Mouse (Mus musculus): ENCODE measurements around the gene Plagl1. TPM values are rescaled to one million over a fixed set of nuclear protein-coding genes. Genes with fewer than 3 reads are reported as not detected.

The Plagl1 gene
- polyA plus RNA-seq, 1 experiment from 2014 or later, result 204 TPM

DNA sequence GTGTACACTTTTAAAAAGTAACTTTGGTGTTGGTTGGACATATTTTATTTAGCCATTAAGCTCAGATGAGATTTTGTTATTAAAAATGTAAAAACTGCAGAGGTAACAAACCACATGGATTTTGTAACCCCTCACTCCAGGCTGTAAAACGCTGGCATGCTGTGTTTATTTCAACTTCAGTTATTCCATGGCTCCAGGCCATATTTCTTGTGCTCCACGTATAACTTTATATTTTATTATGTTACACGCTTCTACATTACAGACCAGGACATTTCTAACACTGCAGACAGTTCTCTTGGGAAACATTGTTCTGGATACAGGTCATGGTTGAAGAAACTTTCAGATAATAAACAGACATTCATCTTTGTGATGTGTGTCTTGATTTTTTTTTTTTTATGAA, 32.7 kb downstream of the Plagl1 start:
- H3K36me3 ChIP-seq, result no peaks in the 10 kb centered on the region
- ATAC-seq (ENCODE audit: insufficient number of reproducible peaks, low FRiP score, low TSS enrichment, low read depth), result no peak
- no peaks in the 10 kb centered on the region for H3K4me1 ChIP-seq
- H3K27ac ChIP-seq, result no peak overlapping the region; the same call in 1 of the 2 replicates
- H3K27me3 ChIP-seq, result no peaks in the 10 kb centered on the region
- H3K9me3 ChIP-seq, result peaks cover 13% of the 10 kb centered on the region; the same call in 1 of the 2 replicates
- WGBS, result 31% methylated on average over 3 of the region's 3 CpGs
- H3K9ac ChIP-seq, result no peak overlapping the region
- no peak overlapping the region for H3K4me2 ChIP-seq
- peak overlapping the region; percentile 23 for H3K4me3 ChIP-seq

DNA sequence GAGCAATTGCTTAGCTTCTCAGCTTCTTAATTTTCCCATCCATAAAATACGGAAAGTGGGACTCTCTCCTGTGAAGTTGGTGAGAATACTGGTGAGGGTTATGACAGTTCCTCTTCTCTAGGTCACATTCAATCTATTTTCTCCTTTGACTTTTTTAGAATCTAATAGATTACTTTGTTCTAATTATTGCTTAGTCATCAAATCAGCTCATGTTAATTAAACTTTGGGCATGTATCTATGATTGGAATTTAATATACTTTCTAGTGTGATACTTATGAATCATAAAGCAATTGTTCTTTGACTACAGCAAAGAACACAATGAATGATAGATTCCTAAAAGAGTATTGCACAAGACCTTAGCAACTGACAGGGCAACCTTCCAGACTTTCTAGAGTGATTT, 38.6 kb downstream of the Plagl1 start:
- no peak for ATAC-seq (ENCODE audit: insufficient number of reproducible peaks, low FRiP score, low TSS enrichment, low read depth)
- Histone ChIP-seq H3K9me3 (no peaks in the 10 kb centered on the region), H3K27ac (no peak overlapping the region), H3K36me3 (0 out of 2 replicates have a peak, but pooled peaks cover 5% of the 10 kb centered on the region), H3K4me2 (no peak overlapping the region), H3K9ac (no peak overlapping the region), H3K4me1 (no peaks in the 10 kb centered on the region), H3K4me3 (no peak overlapping the region), H3K27me3 (no peaks in the 10 kb centered on the region)
- 71% methylated on average over 1 of the region's 1 CpGs for WGBS

GRCm38 (mm10) chr10:13100061-13100648, 39.9 kb downstream of the Plagl1 start:
- no peak for ATAC-seq (ENCODE audit: insufficient number of reproducible peaks, low FRiP score, low TSS enrichment, low read depth)
- 0 out of 2 replicates have a peak, but pooled peaks cover 5% of the 10 kb centered on the region for H3K36me3 ChIP-seq
- no peaks in the 10 kb centered on the region for H3K27me3 ChIP-seq
- H3K4me3 ChIP-seq, result no peak overlapping the region
- WGBS, result 66% methylated on average over 6 of the region's 6 CpGs
- no peaks in the 10 kb centered on the region for H3K9me3 ChIP-seq
- no peak overlapping the region for H3K9ac ChIP-seq
- H3K4me1 ChIP-seq, result no peaks in the 10 kb centered on the region
- no peak overlapping the region for H3K4me2 ChIP-seq
- H3K27ac ChIP-seq, result 0 out of 2 replicates have a peak overlapping the region, but pooled peaks have one; percentile 27

GRCm38 (mm10) chr10:13102360-13102759, 42.1 kb downstream of the Plagl1 start:
- no peak for ATAC-seq (ENCODE audit: insufficient number of reproducible peaks, low FRiP score, low TSS enrichment, low read depth)
- Histone ChIP-seq H3K27me3 (no peaks in the 10 kb centered on the region), H3K4me3 (no peak overlapping the region), H3K4me1 (no peaks in the 10 kb centered on the region), H3K9me3 (no peaks in the 10 kb centered on the region), H3K36me3 (0 out of 2 replicates have a peak, but pooled peaks cover 5% of the 10 kb centered on the region), H3K27ac (no peak overlapping the region), H3K4me2 (no peak overlapping the region), H3K9ac (no peak overlapping the region)
- 54% methylated on average over 4 of the region's 4 CpGs for WGBS

- Histone ChIP-seq H3K4me3 (no peak overlapping the region), H3K36me3 (0 out of 2 replicates have a peak, but pooled peaks cover 5% of the 10 kb centered on the region), H3K27me3 (no peaks in the 10 kb centered on the region), H3K27ac (no peak overlapping the region), H3K4me2 (no peak overlapping the region), H3K4me1 (peaks cover 12% of the 10 kb centered on the region; the same call in 1 of the 2 replicates), H3K9me3 (no peaks in the 10 kb centered on the region), H3K9ac (no peak overlapping the region)
- whole genome bisulfite sequencing, result 84% methylated on average over 4 of the region's 4 CpGs
- ATAC-seq (ENCODE audit: insufficient number of reproducible peaks, low FRiP score, low TSS enrichment, low read depth), result no peak
Measured at GRCm38 (mm10) chr10:13103838-13104237, 43.5 kb downstream of the Plagl1 start.

DNA sequence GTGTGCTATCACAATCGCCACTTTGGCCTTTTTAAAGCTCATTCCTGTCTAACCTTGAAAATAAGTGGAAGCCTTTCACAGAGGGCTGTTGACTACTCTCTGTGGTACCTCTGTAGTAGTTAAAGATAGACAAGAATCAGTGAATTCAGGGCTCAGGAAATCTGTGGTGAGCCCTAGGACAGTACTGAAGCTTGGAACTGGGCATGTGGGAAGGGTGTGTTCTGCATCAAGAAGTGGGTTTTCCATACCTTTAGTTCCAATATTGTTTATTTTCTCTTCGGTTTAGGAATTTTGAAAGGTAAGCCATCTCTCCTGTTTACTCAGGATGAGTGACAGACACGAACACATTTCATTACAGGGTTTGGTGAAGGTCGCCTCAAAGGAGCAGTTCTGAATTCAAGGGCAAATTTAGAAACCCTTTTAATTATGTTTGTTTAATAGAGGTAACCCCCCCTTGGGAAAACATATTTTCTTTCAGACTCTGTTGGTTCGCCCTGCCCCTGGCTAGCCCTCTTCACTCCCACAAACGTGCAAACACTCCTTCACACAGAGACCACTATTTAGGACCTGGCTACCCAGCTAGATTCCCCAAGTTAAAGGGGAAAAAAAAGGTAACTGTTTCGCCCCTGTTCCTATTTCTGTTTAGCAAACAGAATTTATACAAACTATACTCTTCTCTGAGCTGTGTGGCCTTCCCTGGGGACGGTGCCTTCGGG, 46.8 kb downstream of the Plagl1 start:
- no peaks in the 10 kb centered on the region for H3K36me3 ChIP-seq
- no peak overlapping the region for H3K9ac ChIP-seq
- 74% methylated on average over 9 of the region's 9 CpGs for WGBS
- peaks cover 16% of the 10 kb centered on the region; the same call in 1 of the 2 replicates for H3K4me1 ChIP-seq
- no peak overlapping the region for H3K4me2 ChIP-seq
- H3K27ac ChIP-seq, result peak overlapping the region; percentile 64
- H3K9me3 ChIP-seq, result no peaks in the 10 kb centered on the region
- H3K27me3 ChIP-seq, result no peaks in the 10 kb centered on the region
- no peak overlapping the region for H3K4me3 ChIP-seq
- ATAC-seq (ENCODE audit: insufficient number of reproducible peaks, low FRiP score, low TSS enrichment, low read depth), result peak; percentile 79

DNA sequence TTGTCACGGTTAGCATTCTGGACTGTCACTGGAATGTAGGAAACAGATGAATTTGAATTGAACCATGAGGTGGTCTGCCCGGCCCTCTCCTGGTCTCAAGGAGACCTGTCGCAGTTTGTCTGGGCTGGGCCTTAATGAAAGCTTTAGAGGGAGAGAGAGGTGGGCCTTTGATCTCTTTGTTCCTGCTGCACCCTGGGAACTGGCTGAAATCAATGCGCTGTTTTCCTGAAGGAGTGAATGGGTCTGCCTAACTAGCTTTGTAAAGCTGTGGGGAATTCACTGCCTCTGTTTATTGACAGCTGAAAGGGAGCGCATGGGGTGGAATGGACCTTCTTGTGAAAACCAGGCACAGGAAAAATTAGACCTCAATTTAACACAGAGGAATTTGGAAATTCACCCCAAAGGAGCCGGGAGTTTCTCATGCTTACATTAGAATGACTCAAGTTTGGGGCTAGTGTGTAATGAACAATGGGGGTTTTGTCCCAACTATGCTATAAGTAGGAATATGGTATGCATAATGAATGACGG, 47.8 kb downstream of the Plagl1 start:
- Histone ChIP-seq H3K4me2 (no peak overlapping the region), H3K27ac (peak overlapping the region; percentile 64), H3K27me3 (no peaks in the 10 kb centered on the region), H3K4me1 (peaks cover 18% of the 10 kb centered on the region; the same call in 1 of the 2 replicates), H3K9me3 (no peaks in the 10 kb centered on the region), H3K4me3 (no peak overlapping the region), H3K36me3 (0 out of 2 replicates have a peak, but pooled peaks cover 3% of the 10 kb centered on the region), H3K9ac (no peak overlapping the region)
- 24% methylated on average over 7 of the region's 7 CpGs for WGBS
- no peak for ATAC-seq (ENCODE audit: insufficient number of reproducible peaks, low FRiP score, low TSS enrichment, low read depth)

DNA sequence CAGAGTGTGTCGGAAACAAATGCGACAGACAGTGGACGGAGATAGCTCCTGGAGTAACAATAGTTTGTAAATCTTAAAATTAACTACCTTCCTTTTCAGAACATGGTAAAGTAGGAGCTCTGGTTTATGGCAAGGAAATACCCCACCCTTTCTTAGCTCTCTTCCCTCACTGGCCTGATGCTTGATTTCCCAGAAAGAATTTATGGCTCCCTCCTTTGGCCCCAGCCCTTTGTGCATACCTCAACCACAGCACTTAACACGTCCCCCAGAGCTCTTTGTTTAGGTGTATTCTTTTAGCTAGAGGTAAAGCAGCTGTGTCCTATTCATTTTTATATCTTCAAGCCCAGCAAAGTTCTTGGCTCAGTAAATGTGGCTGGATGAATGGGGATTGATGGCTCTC, 48.5 kb downstream of the Plagl1 start:
- Histone ChIP-seq H3K9me3 (no peaks in the 10 kb centered on the region), H3K36me3 (peaks cover 8% of the 10 kb centered on the region; the same call in 1 of the 2 replicates), H3K4me2 (no peak overlapping the region), H3K27me3 (no peaks in the 10 kb centered on the region), H3K4me3 (no peak overlapping the region), H3K4me1 (peaks cover 18% of the 10 kb centered on the region; the same call in 1 of the 2 replicates), H3K9ac (no peak overlapping the region), H3K27ac (peak overlapping the region; percentile 64; the same call in 1 of the 2 replicates)
- 48% methylated on average over 4 of the region's 4 CpGs for WGBS
- no peak for ATAC-seq (ENCODE audit: insufficient number of reproducible peaks, low FRiP score, low TSS enrichment, low read depth)

DNA sequence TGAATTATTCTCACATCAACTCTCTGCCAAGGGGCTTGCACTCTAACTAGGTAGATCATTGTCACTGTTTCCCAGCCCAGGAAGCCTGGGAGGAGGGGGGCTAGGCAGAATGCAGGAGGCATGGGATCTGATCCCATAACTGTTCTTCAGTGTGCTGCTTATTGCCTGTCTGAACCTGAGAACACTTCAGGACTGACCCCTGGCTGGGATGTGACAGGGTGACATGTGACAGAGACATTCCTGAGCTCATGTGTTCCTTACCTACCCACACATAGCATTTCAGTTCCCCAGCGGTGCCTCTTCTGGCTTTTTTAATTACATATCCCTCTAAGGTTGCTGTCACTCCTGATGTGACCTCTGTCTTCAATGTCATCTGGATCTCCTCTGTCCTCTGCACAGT, 49.5 kb downstream of the Plagl1 start:
- Histone ChIP-seq H3K36me3 (peaks cover 9% of the 10 kb centered on the region; the same call in 1 of the 2 replicates), H3K27ac (0 out of 2 replicates have a peak overlapping the region, but pooled peaks have one; percentile 27), H3K4me1 (peaks cover 18% of the 10 kb centered on the region; the same call in 1 of the 2 replicates), H3K9ac (no peak overlapping the region), H3K9me3 (no peaks in the 10 kb centered on the region), H3K4me3 (no peak overlapping the region), H3K27me3 (no peaks in the 10 kb centered on the region), H3K4me2 (no peak overlapping the region)
- no peak for ATAC-seq (ENCODE audit: insufficient number of reproducible peaks, low FRiP score, low TSS enrichment, low read depth)
- WGBS, result 63% methylated on average over 1 of the region's 1 CpGs

- Histone ChIP-seq H3K4me1 (peaks cover 25% of the 10 kb centered on the region), H3K4me2 (no peak overlapping the region), H3K9me3 (no peaks in the 10 kb centered on the region), H3K36me3 (peaks cover 14% of the 10 kb centered on the region; the same call in 1 of the 2 replicates), H3K27me3 (no peaks in the 10 kb centered on the region), H3K27ac (peak overlapping the region; percentile 43; the same call in 1 of the 2 replicates), H3K4me3 (no peak overlapping the region), H3K9ac (no peak overlapping the region)
- ATAC-seq (ENCODE audit: insufficient number of reproducible peaks, low FRiP score, low TSS enrichment, low read depth), result no peak
- WGBS, result 56% methylated on average over 3 of the region's 3 CpGs
Measured at GRCm38 (mm10) chr10:13112849-13113248, 52.5 kb downstream of the Plagl1 start.

DNA sequence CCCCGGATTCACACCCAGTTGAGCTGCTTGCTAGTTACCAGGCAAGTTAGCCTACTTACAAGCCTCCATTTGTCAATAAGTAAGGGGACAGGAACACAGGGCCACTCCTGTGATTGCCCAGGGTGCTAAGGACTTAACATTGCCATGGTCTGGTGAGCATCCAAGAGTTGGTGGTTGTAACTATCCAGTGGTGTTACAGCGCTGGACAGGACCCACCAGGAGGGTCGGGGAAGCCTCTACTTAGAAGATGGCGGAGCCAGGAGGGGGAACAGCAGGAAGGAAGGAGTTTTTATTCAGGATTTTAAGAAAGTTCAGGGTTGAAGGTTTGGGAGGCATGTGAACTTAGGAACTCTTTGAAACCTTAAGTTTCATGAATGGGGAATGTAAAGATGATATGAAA, 53.3 kb downstream of the Plagl1 start:
- Histone ChIP-seq H3K4me3 (no peak overlapping the region), H3K9ac (no peak overlapping the region), H3K27ac (0 out of 2 replicates have a peak overlapping the region, but pooled peaks have one; percentile 40), H3K9me3 (no peaks in the 10 kb centered on the region), H3K27me3 (no peaks in the 10 kb centered on the region), H3K4me1 (peaks cover 18% of the 10 kb centered on the region), H3K4me2 (no peak overlapping the region), H3K36me3 (peaks cover 14% of the 10 kb centered on the region; the same call in 1 of the 2 replicates)
- ATAC-seq (ENCODE audit: insufficient number of reproducible peaks, low FRiP score, low TSS enrichment, low read depth), result no peak
- 84% methylated on average over 4 of the region's 4 CpGs for WGBS

DNA sequence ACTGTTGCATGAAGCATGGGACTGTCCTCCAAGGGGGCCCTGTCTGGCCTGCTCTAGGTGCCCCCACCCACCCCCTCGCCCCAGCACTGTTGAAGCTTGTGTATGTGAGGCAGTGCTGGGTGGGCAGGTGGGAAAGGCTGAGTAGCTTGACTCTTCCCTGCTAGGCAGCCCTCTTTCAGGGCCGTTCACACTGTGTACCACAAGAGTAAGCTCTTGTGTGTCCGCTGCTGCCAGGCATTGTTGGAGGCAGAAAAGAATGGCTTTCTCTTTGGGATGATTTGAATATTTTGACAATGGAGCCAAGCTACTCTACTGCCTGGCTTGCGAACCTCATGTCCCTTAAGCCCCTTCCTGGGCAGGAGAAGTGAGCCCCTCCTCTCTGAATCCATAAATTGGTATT, 54.7 kb downstream of the Plagl1 start:
- Histone ChIP-seq H3K4me3 (no peak overlapping the region), H3K9ac (no peak overlapping the region), H3K36me3 (peaks cover 14% of the 10 kb centered on the region; the same call in 1 of the 2 replicates), H3K27me3 (no peaks in the 10 kb centered on the region), H3K9me3 (no peaks in the 10 kb centered on the region), H3K27ac (no peak overlapping the region), H3K4me1 (peaks cover 11% of the 10 kb centered on the region), H3K4me2 (no peak overlapping the region)
- 83% methylated on average over 4 of the region's 4 CpGs for WGBS
- no peak for ATAC-seq (ENCODE audit: insufficient number of reproducible peaks, low FRiP score, low TSS enrichment, low read depth)
